Mouse (Mus musculus) E14TG2a.4 (cell line): ENCODE results near the gene Bbs4.
A peak's percentile ranks its signal among the peaks of the same experiment; 100 is the strongest.
"Not testable (repeated sequence)": the region's sequence is repeated elsewhere in the genome, so short reads cannot be mapped to it uniquely, and the experiment has no call there.

Experiments used
- H3K27me3 ChIP-seq: 2 replicates; pipeline ENCODE4 v1.6.1; 2014; ENCODE audit warnings: low read length, control low read depth; ENCODE audit not compliant: insufficient read depth
- H3K36me3 ChIP-seq: 2 replicates; pipeline ENCODE4 v1.6.1; 2014; ENCODE audit warnings: low read length, control low read depth; ENCODE audit not compliant: insufficient read depth
- H3K4me1 ChIP-seq: replicated peaks from 2 replicates; pipeline ENCODE4 v1.6.1; 2014; ENCODE audit warnings: low read depth, low read length, control low read depth
- H3K4me3 ChIP-seq: replicated peaks from 2 replicates; pipeline ENCODE4 v1.5.1; 2014; ENCODE audit warnings: mild to moderate bottlenecking, low read length
- H3K9me3 ChIP-seq: 2 replicates; pipeline ENCODE4 v1.6.1; 2014; ENCODE audit warnings: low read length, control low read depth
- CTCF ChIP-seq: conservative IDR thresholded peaks from 2 replicates; pipeline ENCODE4 v1.5.1; 2014; ENCODE audit warnings: low read length
- NANOG ChIP-seq: IDR thresholded peaks from 2 replicates; pipeline ENCODE4 v1.6.1; 2014; ENCODE audit warnings: borderline replicate concordance, low read length, mixed read lengths
- POU5F1 ChIP-seq: IDR thresholded peaks from 2 replicates; pipeline ENCODE4 v1.6.1; 2014; ENCODE audit warnings: low read length, borderline replicate concordance

Gene Bbs4

GRCm38 (mm10) chr9:59353253-59353639 lies at the start of gene Bbs4:
Gene Bbs4 (minus strand): TSS chr9:59353508.
- H3K27me3 ChIP-seq, result no peaks in the 10 kb centered on the region
- no peaks in the 10 kb centered on the region for H3K9me3 ChIP-seq
- H3K4me3 ChIP-seq, result peak within 1 kb of the TSS; percentile 87
- no peak for TF ChIP-seq POU5F1
- TF ChIP-seq NANOG, result no peak
- no peak for TF ChIP-seq CTCF
- peaks cover 12% of the 10 kb centered on the region for H3K4me1 ChIP-seq
- H3K36me3 ChIP-seq, result no peaks in the 10 kb centered on the region

GRCm38 (mm10) chr9:59389086-59389485 lies 35.8 kb upstream of the Bbs4 start:
- Histone ChIP-seq H3K27me3 (no peaks in the 10 kb centered on the region), H3K9me3 (no peaks in the 10 kb centered on the region), H3K4me3 (no peak overlapping the region), H3K36me3 (peaks cover 41% of the 10 kb centered on the region), H3K4me1 (peaks cover 40% of the 10 kb centered on the region)
- no peak for TF ChIP-seq POU5F1
- TF ChIP-seq NANOG, result no peak
- TF ChIP-seq CTCF, result no peak

- Histone ChIP-seq H3K27me3 (no peaks in the 10 kb centered on the region), H3K36me3 (peaks cover 34% of the 10 kb centered on the region), H3K4me3 (no peak overlapping the region), H3K4me1 (peaks cover 40% of the 10 kb centered on the region), H3K9me3 (no peaks in the 10 kb centered on the region)
- TF ChIP-seq NANOG, result no peak
- no peak for TF ChIP-seq POU5F1
- TF ChIP-seq CTCF, result no peak
Measured at GRCm38 (mm10) chr9:59388311-59388710, 35.0 kb upstream of the Bbs4 start.

- H3K9me3 ChIP-seq, result no peaks in the 10 kb centered on the region
- H3K4me3 ChIP-seq, result no peak overlapping the region
- H3K4me1 ChIP-seq, result peaks cover 40% of the 10 kb centered on the region
- 0 out of 2 replicates have a peak, but pooled peaks have one; percentile 17 for TF ChIP-seq NANOG
- no peak for TF ChIP-seq POU5F1
- H3K36me3 ChIP-seq, result peaks cover 26% of the 10 kb centered on the region
- no peaks in the 10 kb centered on the region for H3K27me3 ChIP-seq
Measured at GRCm38 (mm10) chr9:59387461-59387860, 34.2 kb upstream of the Bbs4 start.

GRCm38 (mm10) chr9:59375626-59376025 lies 22.3 kb upstream of the Bbs4 start:
- Histone ChIP-seq H3K9me3 (peaks cover 51% of the 10 kb centered on the region), H3K36me3 (peaks cover 3% of the 10 kb centered on the region; the same call in 1 of the 2 replicates), H3K27me3 (no peaks in the 10 kb centered on the region), H3K4me3 (no peak overlapping the region), H3K4me1 (no peaks in the 10 kb centered on the region)
- no peak for TF ChIP-seq POU5F1
- TF ChIP-seq CTCF, result no peak
- TF ChIP-seq NANOG, result no peak

GRCm38 (mm10) chr9:59369646-59370045 lies 16.3 kb upstream of the Bbs4 start:
- TF ChIP-seq CTCF (no peak), NANOG (no peak), POU5F1 (no peak)
- H3K4me1 ChIP-seq, result no peaks in the 10 kb centered on the region
- H3K9me3 ChIP-seq, result peaks cover 58% of the 10 kb centered on the region
- no peak overlapping the region for H3K4me3 ChIP-seq
- H3K27me3 ChIP-seq, result no peaks in the 10 kb centered on the region
- H3K36me3 ChIP-seq, result peaks cover 13% of the 10 kb centered on the region; the same call in 1 of the 2 replicates

GRCm38 (mm10) chr9:59369220-59369619 lies 15.9 kb upstream of the Bbs4 start:
- H3K27me3 ChIP-seq, result no peaks in the 10 kb centered on the region
- H3K4me3 ChIP-seq, result no peak overlapping the region
- no peaks in the 10 kb centered on the region for H3K4me1 ChIP-seq
- TF ChIP-seq POU5F1 (no peak), CTCF (no peak), NANOG (no peak)
- H3K9me3 ChIP-seq, result peaks cover 54% of the 10 kb centered on the region
- peaks cover 13% of the 10 kb centered on the region; the same call in 1 of the 2 replicates for H3K36me3 ChIP-seq

GRCm38 (mm10) chr9:59360487-59360886 lies 7.2 kb upstream of the Bbs4 start:
- not testable (repeated sequence) for H3K4me3 ChIP-seq, H3K27me3 ChIP-seq, H3K9me3 ChIP-seq, H3K4me1 ChIP-seq, H3K36me3 ChIP-seq

- H3K27me3 ChIP-seq, H3K4me3 ChIP-seq, H3K4me1 ChIP-seq, H3K36me3 ChIP-seq, H3K9me3 ChIP-seq: not testable (repeated sequence)
Measured at GRCm38 (mm10) chr9:59358041-59358440, 4.7 kb upstream of the Bbs4 start.
